Mouse (Mus musculus): ENCODE data around the gene Gm3625. TPM values are rescaled to one million over a fixed set of nuclear protein-coding genes. Genes with fewer than 3 reads are reported as not detected.

Gm3625 gene
- polyA plus RNA-seq, 1 experiment from 2014 or later = not detected

DNA sequence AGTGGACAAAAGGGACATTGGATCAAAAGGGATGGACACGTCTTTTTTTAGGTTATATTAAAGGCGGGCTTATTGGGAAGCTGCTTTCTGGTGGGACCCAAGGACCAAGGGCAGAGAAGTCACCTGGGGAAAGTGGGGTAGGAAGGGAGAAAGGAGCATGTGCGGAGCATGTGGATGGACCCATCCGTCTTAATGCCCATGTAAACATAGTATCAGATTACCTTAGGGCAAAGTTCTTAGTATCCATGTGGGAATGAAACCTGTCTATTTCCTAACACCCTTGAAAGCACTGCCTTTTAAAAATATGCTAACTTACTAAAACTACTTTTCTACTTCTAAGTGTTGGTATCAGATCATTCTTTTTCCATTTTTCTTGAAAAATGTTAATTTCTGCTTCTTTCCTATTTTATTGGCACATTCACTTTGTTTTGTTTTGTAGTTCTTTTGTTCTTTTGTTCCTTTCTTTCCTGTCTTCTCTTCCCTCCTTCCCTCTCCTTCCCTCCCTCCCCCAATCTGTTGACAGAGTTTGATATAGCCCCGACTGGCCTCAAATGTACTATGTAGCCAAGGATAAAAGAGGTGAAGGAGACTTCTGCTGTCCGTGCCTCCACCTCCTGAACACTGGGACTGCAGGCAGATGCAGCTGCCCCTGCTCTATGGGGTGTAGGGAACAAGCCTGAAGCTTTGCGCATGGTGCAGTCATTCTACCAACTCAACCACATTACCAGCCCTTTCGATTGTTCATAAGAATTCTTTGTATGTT, 6.1 kb upstream of the Gm3625 start:
- DNase-seq (ENCODE audit: low spot score) (no peak), ATAC-seq (replicated peaks; ENCODE audit: insufficient number of reproducible peaks, low FRiP score, low TSS enrichment, low read depth) (no peak)
- 58% methylated on average over 8 of the region's 8 CpGs for WGBS
- Histone ChIP-seq H3K4me1 (ENCODE audit: control insufficient read depth, insufficient read depth, low read length) (no peaks in the 10 kb centered on the region), H3K4me2 (ENCODE audit: low read depth, low read length) (no peak overlapping the region), H3K4me3 (ENCODE audit: low read depth, low read length) (no peak overlapping the region), H3K27ac (replicated peaks; ENCODE audit: low read depth, low read length) (no peak overlapping the region), H3K36me3 (replicated peaks; ENCODE audit: control insufficient read depth, insufficient read depth, low read depth, low read length) (no peaks in the 10 kb centered on the region), H3K9me3 (replicated peaks; ENCODE audit: control insufficient read depth, low read length) (no peaks in the 10 kb centered on the region), H3K9ac (replicated peaks; ENCODE audit: low read length) (no peak overlapping the region), H3K27me3 (ENCODE audit: control insufficient read depth, insufficient read depth, low read length) (no peaks in the 10 kb centered on the region)

- Histone ChIP-seq H3K27ac (replicated peaks; ENCODE audit: low read depth, low read length) (no peak overlapping the region), H3K4me3 (ENCODE audit: low read depth, low read length) (no peak overlapping the region), H3K4me1 (ENCODE audit: control insufficient read depth, insufficient read depth, low read length) (no peaks in the 10 kb centered on the region), H3K9me3 (replicated peaks; ENCODE audit: control insufficient read depth, low read length) (no peaks in the 10 kb centered on the region), H3K27me3 (ENCODE audit: control insufficient read depth, insufficient read depth, low read length) (no peaks in the 10 kb centered on the region), H3K9ac (replicated peaks; ENCODE audit: low read length) (no peak overlapping the region), H3K4me2 (ENCODE audit: low read depth, low read length) (no peak overlapping the region), H3K36me3 (replicated peaks; ENCODE audit: control insufficient read depth, insufficient read depth, low read depth, low read length) (no peaks in the 10 kb centered on the region)
- DNase-seq (ENCODE audit: low spot score) = no peak
- WGBS = 78% methylated on average over 6 of the region's 6 CpGs
- no peak for ATAC-seq (replicated peaks; ENCODE audit: insufficient number of reproducible peaks, low FRiP score, low TSS enrichment, low read depth)
Measured at GRCm38 (mm10) chr12:4595055-4595454, 2.3 kb upstream of the Gm3625 start.

DNA sequence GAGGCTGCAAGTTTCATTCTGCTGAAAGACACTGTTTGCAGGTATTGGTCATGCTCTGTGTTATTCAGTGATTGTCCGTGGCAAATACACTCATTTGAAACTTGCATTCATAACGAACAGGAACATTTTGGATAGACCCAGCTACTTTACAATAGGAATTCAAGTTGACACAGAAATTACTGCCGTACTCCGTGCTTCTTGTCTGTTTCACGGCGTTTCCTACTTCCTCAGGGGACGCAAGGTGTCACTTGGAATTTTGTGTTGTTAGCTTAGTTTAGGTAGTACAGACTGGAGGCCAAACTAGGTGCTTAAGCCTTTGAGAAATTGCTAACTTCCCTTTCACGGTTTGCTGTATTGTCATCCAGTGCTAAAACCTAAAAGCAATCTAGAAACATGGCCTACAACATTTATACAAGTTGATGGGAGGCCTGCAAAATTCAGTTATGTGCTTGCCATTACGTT, 1.2 kb upstream of the Gm3625 start:
- Histone ChIP-seq H3K9ac (replicated peaks; ENCODE audit: low read length) (peak overlapping the region; percentile 85; the same call in 1 of the 2 replicates), H3K36me3 (replicated peaks; ENCODE audit: control insufficient read depth, insufficient read depth, low read depth, low read length) (no peaks in the 10 kb centered on the region)

GRCm38 (mm10) chr12:4593166-4593929, 621 bp upstream of the Gm3625 start:
- no peaks in the 10 kb centered on the region for H3K9me3 ChIP-seq (replicated peaks; ENCODE audit: control insufficient read depth, low read length)
- no peaks in the 10 kb centered on the region for H3K4me1 ChIP-seq (ENCODE audit: control insufficient read depth, insufficient read depth, low read length)
- peak overlapping the region; percentile 52; the same call in 1 of the 2 replicates for H3K27ac ChIP-seq (replicated peaks; ENCODE audit: low read depth, low read length)
- no peaks in the 10 kb centered on the region for H3K27me3 ChIP-seq (ENCODE audit: control insufficient read depth, insufficient read depth, low read length)
- H3K4me3 ChIP-seq (ENCODE audit: low read depth, low read length) = peak overlapping the region; percentile 92
- WGBS = under 1% methylated on average over 40 of the region's 80 CpGs
- DNase-seq (ENCODE audit: low spot score) (peak; percentile 43), ATAC-seq (replicated peaks; ENCODE audit: insufficient number of reproducible peaks, low FRiP score, low TSS enrichment, low read depth) (peak; percentile 71)
- H3K36me3 ChIP-seq (replicated peaks; ENCODE audit: control insufficient read depth, insufficient read depth, low read depth, low read length) = no peaks in the 10 kb centered on the region
- H3K9ac ChIP-seq (replicated peaks; ENCODE audit: low read length) = peak overlapping the region; percentile 85
- H3K4me2 ChIP-seq (ENCODE audit: low read depth, low read length) = peak overlapping the region; percentile 82

More for the DNA sequence above, 1.2 kb upstream of the Gm3625 start:
- no peak overlapping the region for H3K27ac ChIP-seq (replicated peaks; ENCODE audit: low read depth, low read length)
- peak overlapping the region; percentile 82 for H3K4me2 ChIP-seq (ENCODE audit: low read depth, low read length)
- no peaks in the 10 kb centered on the region for H3K9me3 ChIP-seq (replicated peaks; ENCODE audit: control insufficient read depth, low read length)
- WGBS = 61% methylated on average over 9 of the region's 9 CpGs
- peak overlapping the region; percentile 92 for H3K4me3 ChIP-seq (ENCODE audit: low read depth, low read length)
- no peaks in the 10 kb centered on the region for H3K4me1 ChIP-seq (ENCODE audit: control insufficient read depth, insufficient read depth, low read length)
- ATAC-seq (replicated peaks; ENCODE audit: insufficient number of reproducible peaks, low FRiP score, low TSS enrichment, low read depth) (no peak), DNase-seq (ENCODE audit: low spot score) (no peak)
- no peaks in the 10 kb centered on the region for H3K27me3 ChIP-seq (ENCODE audit: control insufficient read depth, insufficient read depth, low read length)

GRCm38 (mm10) chr12:4592025-4592424, 702 bp downstream of the Gm3625 start:
- Histone ChIP-seq H3K9me3 (replicated peaks; ENCODE audit: control insufficient read depth, low read length) (no peaks in the 10 kb centered on the region), H3K9ac (replicated peaks; ENCODE audit: low read length) (no peak overlapping the region; the same call in 1 of the 2 replicates), H3K36me3 (replicated peaks; ENCODE audit: control insufficient read depth, insufficient read depth, low read depth, low read length) (no peaks in the 10 kb centered on the region), H3K4me1 (ENCODE audit: control insufficient read depth, insufficient read depth, low read length) (no peaks in the 10 kb centered on the region), H3K27ac (replicated peaks; ENCODE audit: low read depth, low read length) (no peak overlapping the region), H3K4me3 (ENCODE audit: low read depth, low read length) (peak overlapping the region; percentile 92; the same call in 1 of the 2 replicates), H3K27me3 (ENCODE audit: control insufficient read depth, insufficient read depth, low read length) (no peaks in the 10 kb centered on the region), H3K4me2 (ENCODE audit: low read depth, low read length) (no peak overlapping the region)
- no peak for ATAC-seq (replicated peaks; ENCODE audit: insufficient number of reproducible peaks, low FRiP score, low TSS enrichment, low read depth)
- no peak for DNase-seq (ENCODE audit: low spot score)
- WGBS = 60% methylated on average over 6 of the region's 6 CpGs

- H3K9ac ChIP-seq (replicated peaks; ENCODE audit: low read length) = no peak overlapping the region
- H3K9me3 ChIP-seq (replicated peaks; ENCODE audit: control insufficient read depth, low read length) = no peaks in the 10 kb centered on the region
- H3K36me3 ChIP-seq (replicated peaks; ENCODE audit: control insufficient read depth, insufficient read depth, low read depth, low read length) = no peaks in the 10 kb centered on the region
- H3K4me1 ChIP-seq (ENCODE audit: control insufficient read depth, insufficient read depth, low read length) = no peaks in the 10 kb centered on the region
- H3K27ac ChIP-seq (replicated peaks; ENCODE audit: low read depth, low read length) = no peak overlapping the region
- H3K27me3 ChIP-seq (ENCODE audit: control insufficient read depth, insufficient read depth, low read length) = no peaks in the 10 kb centered on the region
- WGBS = 83% methylated on average over 3 of the region's 3 CpGs
- no peak for DNase-seq (ENCODE audit: low spot score)
- no peak for ATAC-seq (replicated peaks; ENCODE audit: insufficient number of reproducible peaks, low FRiP score, low TSS enrichment, low read depth)
- no peak overlapping the region for H3K4me3 ChIP-seq (ENCODE audit: low read depth, low read length)
- no peak overlapping the region for H3K4me2 ChIP-seq (ENCODE audit: low read depth, low read length)
Measured at GRCm38 (mm10) chr12:4588603-4589002, 4.1 kb downstream of the Gm3625 start.

DNA sequence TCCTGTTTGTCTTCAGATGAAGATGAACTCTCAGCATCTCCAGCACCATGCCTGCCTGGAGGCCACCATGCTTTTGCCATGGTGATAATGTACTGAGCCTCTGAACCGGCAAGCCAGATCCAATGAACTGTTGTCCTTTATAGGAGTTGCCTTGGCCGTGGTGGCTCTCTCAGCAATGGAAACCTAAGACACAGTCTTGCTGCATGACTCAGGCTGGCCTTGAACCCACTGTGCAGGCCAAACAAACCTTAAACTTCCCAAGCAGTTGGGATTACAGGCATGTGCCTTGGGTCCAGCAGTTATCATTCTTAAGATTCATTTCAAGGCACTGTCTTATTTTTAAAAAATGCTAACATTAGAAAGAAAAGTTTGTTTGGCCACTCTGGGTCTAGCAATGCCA, 4.9 kb downstream of the Gm3625 start:
- Histone ChIP-seq H3K4me2 (ENCODE audit: low read depth, low read length) (no peak overlapping the region), H3K4me1 (ENCODE audit: control insufficient read depth, insufficient read depth, low read length) (no peaks in the 10 kb centered on the region), H3K27ac (replicated peaks; ENCODE audit: low read depth, low read length) (no peak overlapping the region), H3K27me3 (ENCODE audit: control insufficient read depth, insufficient read depth, low read length) (no peaks in the 10 kb centered on the region), H3K36me3 (replicated peaks; ENCODE audit: control insufficient read depth, insufficient read depth, low read depth, low read length) (no peaks in the 10 kb centered on the region), H3K9ac (replicated peaks; ENCODE audit: low read length) (no peak overlapping the region), H3K9me3 (replicated peaks; ENCODE audit: control insufficient read depth, low read length) (no peaks in the 10 kb centered on the region), H3K4me3 (ENCODE audit: low read depth, low read length) (no peak overlapping the region)
- DNase-seq (ENCODE audit: low spot score) = no peak
- 70% methylated on average over 2 of the region's 2 CpGs for WGBS
- ATAC-seq (replicated peaks; ENCODE audit: insufficient number of reproducible peaks, low FRiP score, low TSS enrichment, low read depth) = no peak

DNA sequence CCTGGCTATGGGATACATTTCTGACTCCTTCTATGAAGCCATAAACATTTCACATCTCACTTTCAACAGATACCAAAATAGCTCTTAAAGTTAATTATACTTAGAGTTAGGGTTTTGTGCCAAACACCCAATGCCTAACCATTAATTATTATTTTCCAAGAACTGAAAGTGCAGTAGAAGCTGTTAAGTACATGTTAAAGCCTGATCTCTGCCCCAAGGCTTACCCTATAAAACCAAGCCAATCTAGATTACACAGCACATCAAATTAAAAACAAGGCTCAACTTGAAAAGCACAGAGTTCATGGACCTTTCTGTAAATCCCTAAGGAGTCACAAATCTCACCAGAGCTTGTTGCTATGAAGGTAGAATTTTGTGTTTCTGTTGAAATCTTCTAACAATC, 10.4 kb downstream of the Gm3625 start:
- ATAC-seq (replicated peaks; ENCODE audit: insufficient number of reproducible peaks, low FRiP score, low TSS enrichment, low read depth) = no peak
- Histone ChIP-seq H3K9ac (replicated peaks; ENCODE audit: low read length) (no peak overlapping the region), H3K4me3 (ENCODE audit: low read depth, low read length) (no peak overlapping the region), H3K27me3 (ENCODE audit: control insufficient read depth, insufficient read depth, low read length) (no peaks in the 10 kb centered on the region), H3K36me3 (replicated peaks; ENCODE audit: control insufficient read depth, insufficient read depth, low read depth, low read length) (no peaks in the 10 kb centered on the region), H3K27ac (replicated peaks; ENCODE audit: low read depth, low read length) (no peak overlapping the region), H3K9me3 (replicated peaks; ENCODE audit: control insufficient read depth, low read length) (no peaks in the 10 kb centered on the region), H3K4me2 (ENCODE audit: low read depth, low read length) (no peak overlapping the region), H3K4me1 (ENCODE audit: control insufficient read depth, insufficient read depth, low read length) (no peaks in the 10 kb centered on the region)
- no peak for DNase-seq (ENCODE audit: low spot score)

Data from embryonic facial prominence, embryonic 11.5 days (tissue).